Mouse (Mus musculus) embryonic facial prominence, embryonic 14.5 days (tissue): ENCODE results near the gene Slco1a5. TPM values are rescaled to one million over a fixed set of nuclear protein-coding genes. Genes with fewer than 3 reads are reported as not detected.
"Not testable (repeated sequence)": the region's sequence is repeated elsewhere in the genome, so short reads cannot be mapped to it uniquely, and the experiment has no call there.

Experiments used
- ATAC-seq: fragments of 200-750 bp; cut with Nextera tagmentation; 2 replicates; pipeline ENCODE4 v1.8.0; 2017; ENCODE audit warnings: low read depth, moderate number of reproducible peaks, moderate TSS enrichment
- DNase-seq: peaks from one replicate; pipeline ENCODE4 v3.0.0-alpha.2; 2015; ENCODE audit warnings: low spot score
- H3K27ac ChIP-seq: fragments of 300-500 bp; sonication (generic); replicated peaks from 2 replicates; pipeline ENCODE4 v1.5.1; 2014; ENCODE audit warnings: low read depth, mild to moderate bottlenecking, low read length, moderate library complexity
- H3K27me3 ChIP-seq: fragments of 300-500 bp; sonication (generic); replicated peaks from 2 replicates; pipeline ENCODE4 v1.6.1; 2014; ENCODE audit warnings: low read length; ENCODE audit not compliant: control insufficient read depth, insufficient read depth
- H3K36me3 ChIP-seq: fragments of 300-500 bp; sonication (generic); 2 replicates; pipeline ENCODE4 v1.6.1; 2014; ENCODE audit warnings: low read length, mixed read lengths; ENCODE audit not compliant: control insufficient read depth, insufficient read depth
- H3K4me1 ChIP-seq: fragments of 300-500 bp; sonication (generic); 2 replicates; pipeline ENCODE4 v1.6.1; 2014; ENCODE audit warnings: antibody characterized with exemption, low read length; ENCODE audit not compliant: control insufficient read depth, insufficient read depth
- H3K4me2 ChIP-seq: fragments of 300-500 bp; sonication (generic); 2 replicates; pipeline ENCODE4 v1.6.1; 2014; ENCODE audit warnings: low read depth, mild to moderate bottlenecking, low read length, moderate library complexity, mixed read lengths
- H3K4me3 ChIP-seq: fragments of 300-500 bp; sonication (generic); 2 replicates; pipeline ENCODE4 v1.5.1; 2014; ENCODE audit warnings: low read depth, mild to moderate bottlenecking, low read length
- H3K9ac ChIP-seq: fragments of 300-500 bp; sonication (generic); 2 replicates; pipeline ENCODE4 v1.6.1; 2014; ENCODE audit warnings: low read depth, mild to moderate bottlenecking, low read length, moderate library complexity, mixed read lengths
- H3K9me3 ChIP-seq: fragments of 300-500 bp; sonication (generic); 2 replicates; pipeline ENCODE4 v1.6.1; 2016; ENCODE audit warnings: low read length; ENCODE audit not compliant: control insufficient read depth
- WGBS: fragments of 180-500 bp; shearing (Covaris S2); extraction: QIAGEN DNeasy Blood & Tissue Kit; methylation state at CpG from one replicate; pipeline ENCODE4 v1.1.7; 2014; 5-methylcytosine and 5-hydroxymethylcytosine counted together
- polyA plus RNA-seq: library from polyadenylated mRNA; unstranded; fragments of >200 nt; fragmentation: Nextera tagmentation; extraction: Ambion mirVana; gene quantifications from 2 replicates; pipeline ENCODE4 v1.2.1, GENCODE M21; 2014

Gene Slco1a5
- polyA plus RNA-seq, 1 experiment from 2014 or later: 0.96 TPM

DNA sequence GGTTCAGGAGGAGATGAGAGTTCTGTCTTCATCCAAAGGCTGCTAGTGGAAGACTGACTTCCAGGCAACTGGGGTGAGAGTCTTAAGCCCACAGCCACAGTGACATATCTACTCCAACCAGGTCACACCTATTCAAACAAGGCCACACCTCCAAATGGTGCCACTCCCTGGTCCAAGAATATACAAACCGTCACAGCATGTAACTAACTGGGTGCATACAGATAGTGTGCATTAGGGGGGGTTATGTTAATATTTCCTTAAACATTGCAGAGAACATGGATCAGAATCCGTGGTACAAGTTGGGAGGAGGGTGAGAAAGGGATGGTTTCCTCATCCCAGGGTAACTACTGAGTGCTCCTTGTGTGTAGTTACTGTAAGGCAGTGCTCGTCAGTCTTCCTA, 29.3 kb upstream of the Slco1a5 start:
- not testable (repeated sequence) for DNase-seq, H3K9ac ChIP-seq, H3K27me3 ChIP-seq, H3K4me2 ChIP-seq, ATAC-seq, H3K4me1 ChIP-seq, H3K4me3 ChIP-seq, H3K9me3 ChIP-seq, H3K27ac ChIP-seq
- 88% methylated on average over 3 of the region's 3 CpGs for WGBS
- peaks cover 48% of the 10 kb centered on the region for H3K36me3 ChIP-seq

DNA sequence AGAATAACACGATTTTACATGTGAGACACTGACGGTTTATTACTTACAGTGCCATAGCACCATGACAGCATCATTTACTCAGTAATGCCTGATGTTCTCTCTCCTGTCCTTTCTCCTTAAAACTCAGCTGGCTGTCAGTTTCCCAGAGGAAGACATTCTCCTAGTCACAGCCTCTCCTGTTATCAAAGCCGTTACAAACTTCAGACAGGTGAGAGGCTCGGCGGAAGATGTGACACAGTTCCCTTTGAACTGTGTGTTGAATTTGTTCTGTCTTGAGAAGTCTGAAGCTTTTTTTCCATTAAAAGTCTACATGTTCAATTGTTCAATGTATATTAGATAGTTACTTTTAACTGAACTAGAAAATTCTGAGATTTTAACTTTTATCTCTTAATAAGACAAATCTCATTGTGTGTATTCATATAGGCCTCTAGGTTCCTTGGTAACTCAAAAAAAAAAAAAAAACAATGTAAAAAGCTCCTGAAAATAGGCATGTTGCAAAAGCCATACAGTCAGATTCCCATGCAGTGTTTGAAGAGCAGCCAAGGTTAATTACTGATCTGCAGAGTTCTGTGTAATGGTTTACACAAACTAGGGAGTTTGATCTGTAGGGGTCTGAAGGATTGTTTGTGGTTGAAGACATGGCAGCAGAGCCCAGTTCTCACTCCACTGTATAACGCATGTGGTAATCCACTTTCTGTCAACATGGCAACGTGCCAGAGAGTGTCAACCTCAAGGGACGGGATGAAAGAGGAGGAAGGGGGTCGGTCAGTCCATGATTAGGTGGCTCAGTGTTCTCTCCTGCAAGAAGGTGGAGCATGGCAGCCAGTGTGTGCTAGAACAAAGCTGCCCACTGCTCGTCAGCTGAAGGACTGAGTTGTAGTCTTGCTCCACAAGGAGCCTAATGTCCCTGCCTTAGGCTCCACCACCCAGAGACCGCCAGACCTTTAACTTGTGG, 24.9 kb upstream of the Slco1a5 start:
- Histone ChIP-seq H3K4me3 (no peak overlapping the region), H3K4me1 (0 out of 2 replicates have a peak, but pooled peaks cover 5% of the 10 kb centered on the region), H3K36me3 (peaks cover 22% of the 10 kb centered on the region), H3K9ac (no peak overlapping the region), H3K4me2 (no peak overlapping the region), H3K27me3 (no peaks in the 10 kb centered on the region), H3K27ac (no peak overlapping the region), H3K9me3 (no peaks in the 10 kb centered on the region)
- ATAC-seq (no peak; the same call in 1 of the 2 replicates), DNase-seq (peak; percentile 15)
- 74% methylated on average over 11 of the region's 11 CpGs for WGBS

DNA sequence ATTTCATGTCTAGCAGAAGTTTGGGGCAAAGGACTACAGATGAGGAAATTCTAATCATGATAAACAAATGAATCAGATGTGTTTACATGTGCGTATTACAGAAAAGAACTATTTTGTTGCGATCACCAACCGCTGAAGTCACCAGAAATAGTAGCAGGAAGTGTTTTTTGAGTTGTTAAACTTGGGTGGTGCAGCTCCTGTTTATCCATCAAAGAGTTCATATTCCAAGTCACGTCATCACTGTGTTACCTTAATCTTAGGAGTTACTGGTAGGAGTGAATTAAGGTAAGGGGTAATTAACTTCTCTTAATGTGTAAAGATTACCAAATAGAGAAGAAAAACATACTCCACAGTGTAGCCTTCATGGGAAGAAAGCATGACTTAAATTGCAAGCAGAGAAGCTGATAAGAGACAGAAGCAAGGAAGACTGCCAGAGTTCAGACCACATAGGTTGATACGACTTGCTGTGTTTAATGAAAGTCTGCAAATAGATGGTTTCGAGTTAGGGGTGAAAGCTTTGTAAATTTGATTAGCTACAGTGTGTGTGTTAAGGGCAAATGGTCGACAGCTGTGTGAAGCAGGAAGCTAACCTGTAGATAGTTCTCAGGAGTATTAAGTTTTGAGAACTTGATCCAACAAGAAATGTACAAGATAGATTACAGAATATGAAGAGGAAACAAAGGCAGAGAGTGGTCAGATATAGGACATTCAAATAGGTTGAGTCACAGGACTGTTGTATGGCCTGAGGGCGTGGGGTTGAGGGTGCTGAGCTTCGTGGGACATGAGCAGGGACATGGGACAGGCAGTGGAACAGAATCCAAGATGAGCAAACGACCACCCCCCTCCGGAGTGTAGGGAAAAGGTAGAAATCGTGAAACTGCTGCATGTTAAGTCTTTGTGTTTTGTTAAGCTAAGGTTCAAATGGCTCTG, 23.7 kb upstream of the Slco1a5 start:
- WGBS: 43% methylated on average over 12 of the region's 12 CpGs
- ATAC-seq: no peak
- Histone ChIP-seq H3K27ac (0 out of 2 replicates have a peak overlapping the region, but pooled peaks have one; percentile 72), H3K36me3 (peaks cover 22% of the 10 kb centered on the region), H3K4me2 (peak overlapping the region; percentile 56), H3K9me3 (no peaks in the 10 kb centered on the region), H3K9ac (peak overlapping the region; percentile 57; the same call in 1 of the 2 replicates), H3K27me3 (no peaks in the 10 kb centered on the region), H3K4me1 (0 out of 2 replicates have a peak, but pooled peaks cover 5% of the 10 kb centered on the region), H3K4me3 (peak overlapping the region; percentile 59)
- DNase-seq: no peak

DNA sequence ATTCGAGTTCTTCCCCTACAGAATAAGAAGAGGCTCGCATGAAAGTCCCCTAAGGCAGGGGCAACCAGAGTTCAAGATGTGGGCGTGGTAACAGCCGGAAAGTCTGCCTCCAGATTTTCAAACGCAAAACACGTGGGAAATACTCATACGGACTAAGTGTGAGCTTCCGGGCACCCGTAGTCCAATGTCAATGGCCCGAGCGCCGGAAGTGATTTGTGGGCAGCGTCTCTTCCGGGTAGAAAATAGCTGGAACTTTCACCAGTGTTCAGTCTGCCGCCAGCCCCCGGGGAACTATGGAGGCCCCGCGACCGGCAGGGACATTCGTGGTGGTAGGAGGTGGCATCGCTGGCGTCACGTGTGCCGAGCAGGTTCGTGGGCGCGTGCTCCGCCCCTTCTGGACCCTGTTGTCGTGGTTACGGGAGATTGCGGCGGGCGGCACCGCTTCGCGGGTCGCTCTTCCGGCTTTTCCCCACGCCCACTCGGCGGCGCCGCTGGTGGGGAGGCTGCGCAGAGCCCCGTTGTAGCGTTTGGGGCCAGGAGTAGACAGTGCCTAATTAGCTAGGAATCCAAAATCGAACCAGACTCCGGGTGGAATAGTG, 22.8 kb upstream of the Slco1a5 start, which contains the start of gene Pyroxd1:
Gene Pyroxd1 (plus strand): TSS at position 215 of the 599 bp plus-strand sequence.
- Histone ChIP-seq H3K4me3 (peak within 1 kb of the TSS; percentile 59), H3K27me3 (no peaks in the 10 kb centered on the region), H3K9ac (peak within 1 kb of the TSS; percentile 57), H3K36me3 (peaks cover 13% of the 10 kb centered on the region; the same call in 1 of the 2 replicates), H3K27ac (peak within 1 kb of the TSS; percentile 72; the same call in 1 of the 2 replicates), H3K4me1 (0 out of 2 replicates have a peak, but pooled peaks cover 5% of the 10 kb centered on the region), H3K4me2 (peak within 1 kb of the TSS; percentile 56), H3K9me3 (no peaks in the 10 kb centered on the region)
- DNase-seq (peak; percentile 98), ATAC-seq (peak; percentile 94)
- under 1% methylated on average over 21 of the region's 48 CpGs for WGBS

DNA sequence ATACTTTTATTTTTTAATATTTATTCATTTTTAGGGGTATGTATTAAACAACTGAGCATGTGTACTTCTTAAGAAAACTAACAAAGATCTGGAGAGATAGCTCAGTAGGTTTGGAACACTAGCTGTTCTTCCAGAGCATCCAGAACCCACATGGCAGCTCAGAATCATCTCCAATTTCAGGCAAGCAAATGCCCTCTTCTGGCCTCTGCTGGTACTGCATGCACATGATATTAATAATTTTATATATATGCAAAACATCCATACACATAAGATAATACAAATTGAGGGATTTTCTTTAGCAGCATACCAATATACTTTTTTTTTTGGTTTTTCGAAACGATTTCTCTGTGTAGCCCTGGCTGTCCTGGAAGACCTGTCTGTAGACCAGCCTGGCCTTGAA, 20.8 kb upstream of the Slco1a5 start:
- H3K36me3 ChIP-seq: no peaks in the 10 kb centered on the region
- H3K27ac ChIP-seq: no peak overlapping the region
- ATAC-seq (no peak), DNase-seq (peak; percentile 39)
- H3K4me2 ChIP-seq: no peak overlapping the region
- peaks cover 5% of the 10 kb centered on the region; the same call in 1 of the 2 replicates for H3K4me1 ChIP-seq
- H3K9ac ChIP-seq: no peak overlapping the region
- 71% methylated on average over 2 of the region's 2 CpGs for WGBS
- H3K27me3 ChIP-seq: no peaks in the 10 kb centered on the region
- H3K9me3 ChIP-seq: no peaks in the 10 kb centered on the region
- no peak overlapping the region for H3K4me3 ChIP-seq

DNA sequence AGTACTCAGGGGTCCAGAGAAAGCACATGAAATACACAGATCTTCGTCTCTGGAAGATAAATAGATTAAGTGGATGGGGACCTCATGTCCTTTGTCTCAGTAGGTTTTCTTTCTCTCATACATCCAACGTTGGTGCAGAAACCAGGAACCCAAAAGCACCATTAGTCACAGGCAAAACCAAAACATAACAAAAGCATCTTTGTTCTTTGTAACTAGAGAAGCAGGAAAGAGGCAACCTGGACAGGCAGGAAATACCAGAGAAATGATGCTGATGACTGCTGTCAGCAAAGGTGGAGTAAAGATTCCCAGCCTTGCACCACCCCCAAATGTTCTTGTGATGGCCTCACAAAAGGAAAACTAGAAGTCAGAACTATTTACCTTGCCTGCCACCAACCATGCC, 16.8 kb upstream of the Slco1a5 start:
- Histone ChIP-seq H3K27me3 (no peaks in the 10 kb centered on the region), H3K9ac (no peak overlapping the region), H3K36me3 (no peaks in the 10 kb centered on the region), H3K4me1 (no peaks in the 10 kb centered on the region; the same call in 1 of the 2 replicates), H3K4me3 (no peak overlapping the region), H3K27ac (no peak overlapping the region; the same call in 1 of the 2 replicates), H3K4me2 (no peak overlapping the region), H3K9me3 (no peaks in the 10 kb centered on the region)
- WGBS: 23% methylated on average over 2 of the region's 2 CpGs
- ATAC-seq (no peak), DNase-seq (peak; percentile 16)

DNA sequence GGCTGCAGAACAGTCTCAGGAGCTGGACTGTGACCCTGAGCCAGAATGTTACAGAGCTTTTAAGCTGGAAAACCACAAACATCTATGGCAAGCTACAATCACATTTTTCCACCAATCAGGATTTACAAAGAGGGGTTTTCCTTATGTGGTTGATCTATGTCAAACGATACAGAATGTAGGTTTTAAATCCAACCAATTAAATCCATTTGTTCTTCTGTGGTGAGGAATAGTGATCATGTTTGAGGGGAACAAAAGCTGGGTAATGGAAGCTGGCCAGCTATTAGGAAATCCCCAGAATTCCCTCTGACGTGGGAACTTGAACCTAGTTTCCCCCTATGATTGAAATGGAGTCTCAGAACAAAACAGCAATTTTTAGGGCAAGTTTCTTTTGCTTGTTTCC, 16.2 kb upstream of the Slco1a5 start:
- Histone ChIP-seq H3K27me3 (no peaks in the 10 kb centered on the region), H3K9me3 (no peaks in the 10 kb centered on the region), H3K4me3 (no peak overlapping the region), H3K9ac (no peak overlapping the region), H3K36me3 (no peaks in the 10 kb centered on the region), H3K4me1 (no peaks in the 10 kb centered on the region; the same call in 1 of the 2 replicates), H3K27ac (no peak overlapping the region; the same call in 1 of the 2 replicates), H3K4me2 (no peak overlapping the region)
- DNase-seq (peak; percentile 27), ATAC-seq (peak; percentile 26; the same call in 1 of the 2 replicates)
- WGBS: 40% methylated on average over 2 of the region's 2 CpGs

DNA sequence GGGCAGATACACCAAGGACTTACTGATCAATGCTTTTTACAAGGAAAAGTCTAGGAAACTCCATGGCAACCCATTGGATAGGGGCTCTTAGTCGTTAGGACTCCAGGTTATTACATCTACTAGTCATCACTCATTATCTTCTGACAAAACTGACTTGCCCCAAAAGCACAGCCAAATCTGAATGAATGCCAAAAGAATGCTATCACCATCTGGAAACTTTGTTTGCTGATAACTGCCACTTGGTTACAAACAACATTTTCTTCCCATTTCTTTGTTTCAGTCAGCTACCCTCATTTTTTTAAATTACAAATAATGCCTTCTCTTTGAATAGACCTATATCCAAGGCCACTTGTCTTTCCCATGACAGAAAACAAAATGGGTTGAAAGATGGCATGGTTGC, 6.4 kb upstream of the Slco1a5 start:
- no peaks in the 10 kb centered on the region for H3K9me3 ChIP-seq
- H3K4me2 ChIP-seq: no peak overlapping the region
- H3K27ac ChIP-seq: no peak overlapping the region

More for the DNA sequence above, 6.4 kb upstream of the Slco1a5 start:
- WGBS: 52% methylated on average over 1 of the region's 1 CpGs
- Histone ChIP-seq H3K9ac (no peak overlapping the region), H3K4me1 (no peaks in the 10 kb centered on the region), H3K27me3 (no peaks in the 10 kb centered on the region), H3K36me3 (no peaks in the 10 kb centered on the region), H3K4me3 (no peak overlapping the region)
- ATAC-seq: no peak
- DNase-seq: no peak
